Mouse (Mus musculus): Measurements from ENCODE around the gene Dync1i1. TPM values are rescaled to one million over a fixed set of nuclear protein-coding genes. Genes with fewer than 3 reads are reported as not detected.

Gene Dync1i1
- total RNA-seq (2023), result not detected

GRCm38 (mm10) chr6:5725611-5726236 is at the start of gene Dync1i1:
Gene Dync1i1 (plus strand): TSS chr6:5725639.

Other genes starting within 250 kb of the Dync1i1 start
- 0.55 TPM for gene Pdk4, start 229.3 kb upstream of the Dync1i1 start, total RNA-seq (2023)

All from CD8-positive naive resting alpha-beta T cell, adult 57 days (primary cell).